Mouse (Mus musculus) CD4-positive, CD25-positive, alpha-beta regulatory T cell, adult 4 months (primary cell): Measurements from ENCODE around the gene Nomo1. TPM values are rescaled to one million over a fixed set of nuclear protein-coding genes. Genes with fewer than 3 reads are reported as not detected.
A peak's percentile ranks its signal among the peaks of the same experiment; 100 is the strongest.

ENCODE experiments used
- ATAC-seq: one replicate; pipeline ENCODE4 v1.8.0; 2017
- polyA plus RNA-seq, 2 experiments: library from polyadenylated mRNA; unstranded; fragments of 100-300 nt; shearing (Covaris generic); gene quantifications; one replicate each; pipeline ENCODE4 v1.2.1; 2017

Nomo1 gene
- polyA plus RNA-seq, 2 experiments from 2014 or later = 18.9 to 26.9 TPM

GRCm38 (mm10) chr7:46047873-46048562 is 14.5 kb downstream of the Nomo1 start:
- ATAC-seq = no peak

GRCm38 (mm10) chr7:46049981-46050380 is 16.5 kb downstream of the Nomo1 start:
- no peak for ATAC-seq

- no peak for ATAC-seq
Observed at GRCm38 (mm10) chr7:46052161-46052821, 18.8 kb downstream of the Nomo1 start.

GRCm38 (mm10) chr7:46053566-46053965 is 20.1 kb downstream of the Nomo1 start:
- ATAC-seq = no peak

- ATAC-seq = peak; percentile 95
Observed at GRCm38 (mm10) chr7:46058882-46059281, 25.4 kb downstream of the Nomo1 start.

GRCm38 (mm10) chr7:46060688-46061087 is 27.2 kb downstream of the Nomo1 start:
- no peak for ATAC-seq

- ATAC-seq = no peak
Observed at GRCm38 (mm10) chr7:46061614-46062013, 28.1 kb downstream of the Nomo1 start.

- ATAC-seq = no peak
Observed at GRCm38 (mm10) chr7:46063296-46063695, 29.8 kb downstream of the Nomo1 start.

GRCm38 (mm10) chr7:46068831-46069230 is 35.3 kb downstream of the Nomo1 start:
- no peak for ATAC-seq

- ATAC-seq = no peak
Observed at GRCm38 (mm10) chr7:46076844-46077243, 43.3 kb downstream of the Nomo1 start.

- ATAC-seq = no peak
Observed at GRCm38 (mm10) chr7:46077675-46078074, 44.2 kb downstream of the Nomo1 start.

- no peak for ATAC-seq
Observed at GRCm38 (mm10) chr7:46084024-46084423, 50.5 kb downstream of the Nomo1 start.

GRCm38 (mm10) chr7:46084839-46085513 is 51.5 kb downstream of the Nomo1 start:
- ATAC-seq = no peak

GRCm38 (mm10) chr7:46086378-46086777 is 52.9 kb downstream of the Nomo1 start:
- no peak for ATAC-seq

- no peak for ATAC-seq
Observed at GRCm38 (mm10) chr7:46088241-46088640, 54.7 kb downstream of the Nomo1 start.

GRCm38 (mm10) chr7:46092803-46093202 is 59.3 kb downstream of the Nomo1 start:
- ATAC-seq = no peak

- no peak for ATAC-seq
Observed at GRCm38 (mm10) chr7:46096136-46096535, 62.6 kb downstream of the Nomo1 start.

- ATAC-seq = no peak
Observed at GRCm38 (mm10) chr7:46097319-46097783, 63.9 kb downstream of the Nomo1 start.

- ATAC-seq = no peak
Observed at GRCm38 (mm10) chr7:46098221-46098918, 64.9 kb downstream of the Nomo1 start.

GRCm38 (mm10) chr7:46098919-46099286 is 65.4 kb downstream of the Nomo1 start:
- no peak for ATAC-seq

- ATAC-seq = no peak
Observed at GRCm38 (mm10) chr7:46099682-46100081, 66.2 kb downstream of the Nomo1 start.

- peak; percentile 53 for ATAC-seq
Observed at GRCm38 (mm10) chr7:46100563-46100962, 67.1 kb downstream of the Nomo1 start, which contains the start of gene Kcnj11. Gene Kcnj11 (minus strand): TSS chr7:46100764.

- no peak for ATAC-seq
Observed at GRCm38 (mm10) chr7:46103075-46103591, 69.6 kb downstream of the Nomo1 start.
